Mouse (Mus musculus): Measurements from ENCODE around the gene Slc5a5.
A peak's percentile ranks its signal among the peaks of the same experiment; 100 is the strongest.

The Slc5a5 gene

GRCm38 (mm10) chr8:70850947-70851346, 41.6 kb downstream of the Slc5a5 start:
- no peak for DNase-seq

- no peak for DNase-seq
These were observed 42.3 kb downstream of the Slc5a5 start for GRCm38 (mm10) chr8:70850132-70850845.

- no peak for DNase-seq
These were observed 43.1 kb downstream of the Slc5a5 start for GRCm38 (mm10) chr8:70849333-70849990.

- no peak for DNase-seq
These were observed 46.0 kb downstream of the Slc5a5 start for GRCm38 (mm10) chr8:70846371-70847154.

GRCm38 (mm10) chr8:70845108-70845507, 47.4 kb downstream of the Slc5a5 start:
- no peak for DNase-seq

GRCm38 (mm10) chr8:70844523-70844922, 48.0 kb downstream of the Slc5a5 start:
- peak; percentile 87 for DNase-seq

- no peak for DNase-seq
These were observed 48.6 kb downstream of the Slc5a5 start for GRCm38 (mm10) chr8:70843941-70844340.

- DNase-seq: no peak
These were observed 49.3 kb downstream of the Slc5a5 start for GRCm38 (mm10) chr8:70843214-70843773.

- no peak for DNase-seq
These were observed 50.1 kb downstream of the Slc5a5 start for GRCm38 (mm10) chr8:70842484-70842883.

GRCm38 (mm10) chr8:70841147-70842072, 51.1 kb downstream of the Slc5a5 start:
- peak; percentile 91 for DNase-seq

- no peak for DNase-seq
These were observed 52.0 kb downstream of the Slc5a5 start for GRCm38 (mm10) chr8:70840590-70840989.

- peak; percentile 96 for DNase-seq
These were observed 52.9 kb downstream of the Slc5a5 start, which contains the start of gene Arrdc2 for GRCm38 (mm10) chr8:70839408-70840351. Gene Arrdc2 (minus strand): TSS chr8:70839720.

GRCm38 (mm10) chr8:70838654-70839407, 53.7 kb downstream of the Slc5a5 start:
- DNase-seq: no peak

GRCm38 (mm10) chr8:70836666-70837065, 55.9 kb downstream of the Slc5a5 start:
- DNase-seq: no peak

GRCm38 (mm10) chr8:70834071-70834470, 58.5 kb downstream of the Slc5a5 start:
- no peak for DNase-seq

- DNase-seq: no peak
These were observed 59.0 kb downstream of the Slc5a5 start for GRCm38 (mm10) chr8:70833520-70833919.

GRCm38 (mm10) chr8:70833018-70833482, 59.5 kb downstream of the Slc5a5 start:
- DNase-seq: no peak
